Mouse (Mus musculus) splenic B cell, adult 2 months (primary cell): ENCODE measurements around the gene Gpt2.

Experiments
- DNase-seq: peaks from one replicate; pipeline ENCODE4 v3.0.0-alpha.2; 2011; ENCODE audit warnings: low read depth, low spot score
- H3K27me3 ChIP-seq: 2 replicates; pipeline ENCODE4 v1.6.1; 2012; ENCODE audit warnings: mild to moderate bottlenecking, low read length, moderate library complexity, mixed read lengths; ENCODE audit not compliant: control insufficient read depth, poor library complexity, insufficient read depth, severe bottlenecking
- H3K36me3 ChIP-seq: 2 replicates; pipeline ENCODE4 v1.6.1; 2012; ENCODE audit warnings: mild to moderate bottlenecking, low read length, moderate library complexity, mixed read lengths; ENCODE audit not compliant: control insufficient read depth, poor library complexity, insufficient read depth, severe bottlenecking

Gene Gpt2

DNA sequence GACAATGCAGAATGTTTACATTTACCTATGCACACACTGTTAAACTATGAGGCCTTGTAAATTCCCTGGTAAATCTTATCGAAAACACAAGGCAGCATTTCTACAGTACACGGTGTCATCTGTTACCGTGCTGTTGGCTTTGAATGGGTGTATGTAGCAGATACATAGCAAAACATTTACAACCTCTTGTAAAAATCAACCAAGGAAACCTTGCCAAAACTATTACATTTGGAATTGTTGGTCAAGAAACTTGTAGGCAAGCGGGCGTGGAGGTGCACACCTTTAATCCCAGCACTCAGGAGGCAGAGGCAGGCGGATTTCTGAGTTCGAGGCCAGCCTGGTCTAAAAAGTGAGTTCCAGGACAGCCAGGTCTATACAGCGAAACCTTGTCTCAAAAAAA, 71.0 kb downstream of the Gpt2 start:
- Histone ChIP-seq H3K27me3 (no peaks in the 10 kb centered on the region), H3K36me3 (no peaks in the 10 kb centered on the region)
- DNase-seq = no peak

DNA sequence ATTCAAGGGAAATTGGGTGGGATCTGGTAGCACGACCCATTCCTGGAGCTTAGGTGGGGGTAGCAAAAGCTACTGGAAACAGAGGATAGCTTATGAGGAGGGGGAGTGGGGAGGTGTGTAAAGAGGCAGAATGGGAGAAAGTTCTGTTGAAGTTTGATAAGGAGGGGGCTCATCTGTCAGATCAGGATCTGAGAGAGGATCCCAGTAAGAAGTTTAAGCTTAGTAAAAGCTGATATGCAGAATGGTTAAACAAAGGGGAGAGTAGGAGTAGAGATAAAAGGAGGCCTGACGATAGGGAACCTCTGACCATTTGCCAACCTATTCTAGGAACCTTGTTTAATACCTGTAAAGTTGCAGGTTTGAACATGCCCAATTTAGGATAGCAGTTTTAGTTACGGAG, 72.8 kb downstream of the Gpt2 start:
- no peak for DNase-seq
- Histone ChIP-seq H3K27me3 (no peaks in the 10 kb centered on the region), H3K36me3 (no peaks in the 10 kb centered on the region)

GRCm38 (mm10) chr8:85567801-85568200, 75.4 kb downstream of the Gpt2 start:
- no peak for DNase-seq
- Histone ChIP-seq H3K36me3 (no peaks in the 10 kb centered on the region), H3K27me3 (no peaks in the 10 kb centered on the region)

DNA sequence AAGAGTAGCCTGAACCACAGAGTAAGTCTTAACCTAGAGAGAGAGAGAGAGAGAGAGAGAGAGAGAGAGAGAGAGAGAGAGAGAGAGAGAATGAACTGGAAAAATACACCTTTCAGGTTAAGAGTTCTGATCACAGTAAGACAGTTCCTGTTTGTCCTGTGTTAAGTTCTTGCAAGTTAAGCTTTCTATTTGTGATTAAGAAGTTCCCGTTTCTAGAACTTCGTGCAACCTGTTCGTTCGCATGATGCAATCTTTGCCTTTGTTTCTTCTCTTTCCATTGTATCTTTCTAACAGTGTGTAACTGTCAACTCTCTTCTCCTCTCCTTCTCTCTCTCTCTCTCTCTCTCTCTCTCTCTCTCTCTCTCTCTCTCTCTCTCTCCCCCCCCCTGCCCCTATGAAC, 78.1 kb downstream of the Gpt2 start:
- peak; percentile 9 for DNase-seq
- Histone ChIP-seq H3K27me3 (no peaks in the 10 kb centered on the region), H3K36me3 (no peaks in the 10 kb centered on the region)

- Histone ChIP-seq H3K36me3 (no peaks in the 10 kb centered on the region), H3K27me3 (no peaks in the 10 kb centered on the region)
- DNase-seq = no peak
Observed at GRCm38 (mm10) chr8:85573972-85574496, 81.7 kb downstream of the Gpt2 start.
